Mouse (Mus musculus): ENCODE results near the gene Mboat2.

GRCm38 (mm10) chr12:24877231-24877630 lies 46.6 kb downstream of the Mboat2 start:
- TF ChIP-seq POLR2A (IDR thresholded peaks at IDR 0.05; ENCODE audit: low read depth, low read length) (no peak), CTCF (conservative IDR thresholded peaks at IDR 0.05; ENCODE audit: insufficient read depth, insufficient read length, low read depth, low read length) (no peak)

Data from kidney, adult 2 months (tissue).